Mouse (Mus musculus): Measurements from ENCODE around the gene Gmppa.

Gmppa gene

GRCm38 (mm10) chr1:75423780-75424390 lies 11.8 kb upstream of the Gmppa start:
- no peak for DNase-seq

DNA sequence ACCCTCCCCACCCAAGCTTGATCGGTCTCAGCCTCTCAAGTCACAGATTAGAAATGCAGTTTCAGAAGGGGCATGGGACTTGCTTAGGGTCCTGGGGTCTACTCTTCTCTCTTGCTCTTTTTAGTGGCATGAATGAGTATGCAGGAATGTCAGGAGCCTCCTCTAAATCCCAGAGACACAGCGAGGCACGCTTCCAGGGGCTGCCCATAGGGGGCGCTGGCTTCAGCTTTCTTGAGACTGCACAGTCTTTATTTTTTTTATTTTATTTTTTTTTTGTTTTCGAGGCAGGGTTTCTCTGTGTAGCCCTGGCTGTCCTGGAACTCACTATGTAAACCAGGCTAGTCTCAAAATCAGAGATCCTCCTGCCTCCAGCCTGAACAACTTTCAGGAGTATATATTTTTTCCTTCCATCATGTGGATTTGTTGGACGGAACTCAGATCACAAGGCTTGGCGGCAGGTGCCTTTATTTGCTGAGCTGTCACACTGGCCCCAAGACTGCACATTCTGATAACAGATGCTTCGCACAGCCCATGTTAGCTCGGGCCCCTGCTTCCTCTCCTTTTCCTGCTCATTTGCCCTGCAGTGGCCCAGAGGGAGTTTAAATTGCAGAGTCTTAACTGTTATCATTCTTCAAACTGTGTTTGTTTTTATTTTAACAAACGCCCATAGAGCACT lies 9.8 kb upstream of the Gmppa start:
- peak in 1 of 2 experiments; percentile 25 for DNase-seq

DNA sequence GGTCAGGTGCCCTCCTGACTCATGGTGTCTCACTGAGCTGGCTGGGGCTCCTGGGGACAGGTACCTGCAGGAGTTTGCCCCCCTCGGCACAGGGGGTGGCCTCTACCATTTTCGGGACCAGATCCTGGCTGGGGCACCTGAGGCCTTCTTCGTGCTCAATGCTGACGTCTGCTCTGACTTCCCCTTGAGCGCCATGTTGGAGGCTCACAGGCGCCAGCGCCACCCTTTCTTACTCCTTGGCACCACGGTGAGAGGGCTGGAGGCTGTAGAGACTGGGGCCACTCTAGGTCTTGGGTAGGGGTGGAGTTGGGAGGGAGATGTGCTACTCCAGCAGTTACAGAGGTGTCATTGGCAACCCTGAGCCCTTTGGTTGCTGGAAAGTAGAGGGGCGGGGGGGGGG lies 3.1 kb downstream of the Gmppa start:
- no peak for DNase-seq

GRCm38 (mm10) chr1:75440661-75441060 lies 4.9 kb downstream of the Gmppa start:
- no peak for DNase-seq

DNA sequence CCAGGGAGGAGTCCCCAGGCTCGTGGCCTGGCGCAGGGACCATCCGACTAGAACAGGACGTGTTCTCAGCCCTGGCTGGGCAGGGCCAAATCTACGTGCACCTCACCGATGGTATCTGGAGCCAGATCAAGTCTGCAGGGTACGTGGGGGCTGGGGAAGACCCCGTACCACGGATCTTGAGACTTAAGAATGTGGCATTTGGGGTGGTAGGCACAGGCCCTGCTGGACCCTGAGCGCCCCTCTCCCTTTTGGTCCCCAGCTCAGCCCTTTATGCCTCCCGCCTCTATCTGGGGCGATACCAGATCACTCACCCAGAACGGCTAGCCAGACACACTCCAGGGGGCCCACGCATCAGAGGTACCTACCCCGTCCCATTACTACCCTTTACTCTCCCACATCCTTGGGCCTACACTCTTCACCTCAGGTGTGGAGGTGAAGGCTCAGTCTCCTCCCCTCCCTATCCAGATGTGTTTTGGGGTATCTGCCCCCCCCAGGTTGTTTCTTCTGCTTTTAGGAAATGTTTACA lies 5.8 kb downstream of the Gmppa start:
- DNase-seq, result no peak

- no peak for DNase-seq
These were observed 6.4 kb downstream of the Gmppa start for GRCm38 (mm10) chr1:75442171-75442570.

- DNase-seq, result no peak
These were observed 7.1 kb downstream of the Gmppa start for GRCm38 (mm10) chr1:75442811-75443210.

DNA sequence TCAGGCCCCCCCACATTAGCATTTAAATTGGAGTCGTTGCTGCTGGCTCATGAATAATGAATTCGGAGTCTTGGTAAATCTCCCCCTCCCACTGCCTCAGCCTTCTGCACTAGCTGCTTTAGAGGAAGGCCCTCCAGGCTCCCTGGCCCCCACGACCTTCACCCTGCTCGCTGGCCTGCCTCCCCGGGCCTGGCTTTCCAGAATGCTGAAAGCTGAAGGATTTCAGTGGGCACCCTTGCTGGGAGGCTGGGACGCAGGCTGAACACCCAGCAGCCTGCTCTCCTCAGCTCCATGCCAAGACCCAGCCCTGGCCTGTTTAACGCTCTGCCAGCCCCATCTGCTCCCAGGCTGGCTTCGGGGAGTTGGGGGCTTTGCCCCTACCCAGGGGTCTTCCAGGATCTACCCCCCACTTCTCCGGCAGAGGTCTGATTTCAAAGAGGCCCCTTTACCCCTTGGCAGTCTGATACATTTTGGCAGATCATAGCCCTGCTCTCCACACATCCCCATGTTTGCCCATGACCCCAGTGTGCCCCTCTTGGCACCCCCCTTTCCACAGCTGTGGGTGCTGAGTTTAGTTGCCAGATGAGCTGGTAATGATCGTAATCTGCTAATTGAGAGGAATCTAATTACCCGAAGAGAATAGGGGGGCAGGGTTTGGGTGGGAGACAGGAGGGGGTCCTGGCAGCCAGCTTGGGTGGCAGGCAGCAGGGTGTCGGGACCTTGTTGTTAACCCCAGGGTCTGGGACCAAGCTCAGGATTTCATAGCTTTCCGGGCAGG lies 7.7 kb downstream of the Gmppa start:
- no peak for DNase-seq

DNA sequence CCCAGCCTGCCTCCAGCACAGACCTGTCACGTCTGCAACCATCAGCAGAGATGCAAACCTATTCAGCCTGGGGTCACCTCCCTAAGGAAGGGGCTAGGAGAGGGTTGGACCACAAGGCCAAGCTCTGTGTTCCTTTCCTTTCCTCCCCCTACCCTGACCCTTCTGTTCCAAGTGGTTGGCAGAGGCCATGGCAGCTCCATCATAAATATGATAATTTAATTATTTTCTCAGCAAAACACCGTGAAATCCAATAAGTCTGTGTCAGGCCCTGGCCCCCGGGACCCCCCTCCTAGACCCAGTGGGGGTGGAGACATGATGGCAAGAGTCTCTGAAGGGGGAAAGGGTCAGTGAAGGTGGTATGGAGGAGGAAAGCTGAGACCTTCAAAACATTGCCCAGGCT lies 8.5 kb downstream of the Gmppa start:
- no peak for DNase-seq

DNA sequence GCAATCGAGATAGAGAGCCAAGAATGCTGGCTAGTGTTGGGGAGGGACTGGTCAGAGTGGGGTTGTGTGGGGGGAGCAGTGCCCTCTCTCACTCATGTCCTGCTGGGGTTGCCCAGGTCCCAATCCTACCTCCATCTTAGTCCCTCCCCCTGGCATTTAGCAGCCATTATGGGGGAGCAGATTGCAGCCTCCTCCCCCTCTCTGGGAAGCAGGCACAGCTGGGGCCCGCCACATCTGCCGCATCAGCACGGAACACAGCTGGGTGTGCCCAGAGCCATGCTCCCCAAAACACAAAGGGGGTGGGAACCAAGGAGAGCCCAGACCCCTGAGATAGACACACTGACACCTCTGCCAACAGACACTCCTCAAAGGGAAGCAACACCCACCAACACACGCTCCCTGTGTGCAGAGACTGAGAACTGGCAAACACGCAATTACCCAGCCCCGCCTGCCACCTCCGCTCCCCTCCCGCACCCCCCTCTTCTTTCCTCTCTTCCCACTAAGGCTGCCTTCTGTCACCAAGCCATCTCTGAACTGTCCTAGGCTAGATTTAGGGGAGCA lies 9.5 kb downstream of the Gmppa start:
- no peak for DNase-seq

- peak; percentile 39 to 68 for DNase-seq
These were observed 10.3 kb downstream of the Gmppa start for GRCm38 (mm10) chr1:75445751-75446611.

DNA sequence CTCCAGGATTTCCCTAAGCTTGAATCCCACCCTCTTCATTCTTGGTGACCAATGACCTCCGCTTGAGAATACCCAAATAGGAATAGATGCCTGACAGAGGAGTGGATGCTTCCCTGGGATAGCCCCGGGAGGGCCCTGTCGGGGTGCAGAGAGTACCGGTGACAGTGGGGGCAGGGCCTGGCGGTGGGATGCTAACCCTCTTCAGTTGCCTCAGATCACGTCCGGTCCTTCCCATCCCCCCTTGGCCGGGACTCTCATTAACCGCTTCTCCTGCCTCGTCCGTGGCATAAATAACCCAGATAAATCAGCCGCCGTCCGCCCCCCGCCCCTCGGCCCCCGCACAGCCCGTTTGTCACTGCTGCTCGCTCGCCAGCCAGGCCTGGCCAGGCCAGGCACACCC lies 10.9 kb downstream of the Gmppa start:
- DNase-seq, result no peak

DNA sequence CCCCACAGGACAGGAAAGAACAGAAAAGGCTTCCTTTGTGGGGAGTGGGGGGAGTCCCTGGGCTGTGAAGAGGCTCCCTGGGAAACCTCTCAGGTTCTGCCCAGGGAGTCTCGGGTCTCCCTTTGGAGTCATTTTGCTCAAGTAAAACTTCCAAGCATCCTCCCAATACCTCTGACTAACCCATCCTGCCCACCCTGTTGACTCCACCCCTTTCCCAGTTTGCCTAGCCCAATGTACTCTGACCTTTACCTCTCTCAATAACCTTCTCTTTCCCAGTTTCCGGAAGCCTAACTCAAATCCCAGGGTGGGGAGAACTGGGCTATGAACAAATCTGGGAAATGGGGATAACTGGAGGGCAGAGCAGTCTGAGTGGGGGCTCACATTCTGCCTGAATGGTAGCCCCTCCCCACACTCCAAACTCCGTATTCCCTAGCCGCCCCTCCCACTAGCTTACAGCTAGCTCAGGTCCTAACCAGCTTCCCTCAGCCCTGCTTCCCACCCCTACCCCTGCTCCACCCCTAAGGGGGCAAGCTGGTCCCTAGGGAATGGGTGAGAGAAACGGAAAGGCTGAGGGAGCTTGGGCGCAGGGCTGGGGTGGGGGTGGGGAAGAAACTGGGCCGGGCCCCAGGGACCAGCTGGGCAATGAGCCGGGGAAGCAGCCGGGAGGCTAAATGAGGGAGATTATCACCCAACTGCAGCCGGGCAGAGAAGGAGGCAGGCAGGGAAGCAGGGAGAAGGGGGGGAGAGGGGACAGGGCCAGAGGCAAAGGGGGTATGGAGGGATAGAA lies 11.7 kb downstream of the Gmppa start:
- DNase-seq, result no peak

GRCm38 (mm10) chr1:75448052-75448431 lies 12.3 kb downstream of the Gmppa start:
- no peak for DNase-seq

DNA sequence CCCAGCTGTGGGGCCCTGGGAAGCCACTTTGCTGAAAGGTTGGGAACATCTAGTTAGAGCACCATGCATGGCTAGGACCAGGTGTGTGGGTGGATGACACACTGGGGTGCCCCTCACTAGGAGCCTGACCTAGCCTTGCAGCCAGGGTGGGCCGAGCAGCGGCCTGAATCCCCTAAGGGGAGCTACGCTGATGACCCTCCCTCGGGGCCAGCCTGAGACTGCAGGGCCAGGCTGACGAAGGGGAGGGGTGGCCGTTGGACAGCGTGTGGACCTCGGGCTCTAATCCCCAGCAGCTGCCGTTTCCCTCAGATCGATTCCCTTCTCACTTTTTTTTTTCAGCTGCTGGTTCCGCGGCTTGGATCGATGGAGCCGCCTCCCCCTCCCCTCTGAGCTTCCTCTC lies 13.2 kb downstream of the Gmppa start:
- no peak for DNase-seq

DNA sequence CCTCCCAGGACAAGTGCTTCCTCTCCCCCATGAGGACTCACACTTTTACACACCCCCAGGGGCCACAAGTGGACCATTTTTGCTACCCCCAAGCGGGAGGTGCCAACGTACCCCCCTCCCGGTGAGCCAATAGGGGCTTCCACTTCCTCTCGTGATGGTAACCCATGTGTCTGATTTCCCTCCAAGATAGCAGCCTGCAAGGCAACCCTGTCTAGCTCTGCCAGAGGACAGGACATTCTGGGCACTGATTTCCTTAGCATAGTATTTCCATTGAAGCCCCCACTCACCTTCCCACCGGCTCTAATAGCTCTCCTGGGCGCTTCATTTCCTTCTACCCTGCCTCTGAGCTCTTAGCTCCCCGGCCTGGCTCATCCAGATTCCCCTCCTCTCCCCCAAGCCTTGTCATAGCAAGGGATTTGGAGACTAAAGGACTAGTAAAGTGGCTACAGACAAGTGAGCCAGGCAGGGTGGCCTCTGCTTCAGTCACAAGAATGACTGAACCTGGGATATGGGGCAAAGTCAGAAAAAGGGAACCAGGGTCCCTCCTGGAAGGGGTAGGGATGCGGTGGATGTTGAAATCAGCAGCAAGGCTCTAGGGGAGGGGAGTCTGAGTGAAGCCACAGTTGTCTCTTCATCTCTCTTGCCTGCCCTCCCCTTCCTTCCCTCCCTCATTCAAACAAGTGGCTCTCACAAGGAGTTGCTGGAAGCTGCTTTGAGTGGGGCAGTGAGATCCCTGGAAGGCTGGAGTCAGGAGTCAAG lies 13.8 kb downstream of the Gmppa start:
- DNase-seq, result no peak

- no peak for DNase-seq
These were observed 14.7 kb downstream of the Gmppa start, which contains the start of gene Asic4 for GRCm38 (mm10) chr1:75450314-75451005. Gene Asic4 (plus strand): TSS chr1:75450436.

DNA sequence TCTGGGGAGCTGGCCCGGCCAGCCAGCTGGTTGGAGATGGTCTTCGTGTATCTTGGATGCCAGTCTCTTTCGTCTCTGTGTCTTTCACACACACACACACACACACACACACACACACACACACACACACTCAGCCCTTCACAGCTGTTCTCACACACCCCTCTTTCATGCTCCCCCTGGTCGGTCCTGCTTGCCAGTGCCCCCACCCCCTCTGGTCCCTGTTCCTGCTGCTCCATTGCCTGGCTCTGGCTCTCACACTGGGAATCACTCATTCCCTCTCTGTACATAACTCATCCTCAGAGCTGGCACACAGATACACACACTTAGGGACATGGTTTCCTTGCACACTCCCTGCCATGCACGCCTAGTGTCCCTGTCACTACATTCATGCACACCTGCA lies 16.2 kb downstream of the Gmppa start:
- no peak for DNase-seq

DNA sequence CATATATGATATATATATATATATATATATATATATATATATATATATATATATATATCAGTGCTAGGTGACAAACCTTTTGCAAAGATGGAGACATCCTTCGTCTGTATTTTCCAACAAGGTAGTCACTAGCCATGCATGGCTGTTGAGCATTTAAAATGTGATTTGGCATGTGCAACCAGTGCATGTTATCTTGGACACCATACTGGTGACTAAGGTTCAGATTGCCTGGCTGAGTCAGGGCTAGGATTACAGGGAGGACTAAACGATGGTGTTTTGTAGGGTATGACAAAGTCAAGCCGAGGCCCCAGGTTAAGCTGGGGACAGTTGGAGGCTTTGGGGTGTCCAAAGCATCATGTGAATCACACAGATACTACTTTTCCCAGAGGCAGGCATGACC lies 19.7 kb downstream of the Gmppa start:
- no peak for DNase-seq

DNA sequence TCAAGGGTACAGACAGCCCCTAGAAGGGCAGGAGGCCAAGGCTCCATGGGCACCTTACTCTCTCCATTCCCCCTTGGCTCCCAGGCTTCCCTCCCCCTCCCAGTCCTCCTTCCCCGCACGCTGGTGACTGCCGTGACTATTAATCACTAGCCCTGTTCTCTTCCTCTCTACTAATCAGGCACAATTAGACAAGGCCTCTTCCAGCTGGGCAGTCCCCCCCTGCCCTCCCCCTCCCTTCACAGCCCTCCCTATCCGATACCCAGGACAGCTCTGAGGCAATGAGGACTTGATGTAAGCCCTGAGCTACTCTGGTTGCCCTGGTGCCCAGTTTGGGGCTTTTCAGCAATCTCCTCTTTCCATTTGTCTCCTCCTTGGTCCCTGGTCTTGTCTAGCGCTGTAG lies 20.2 kb downstream of the Gmppa start:
- no peak for DNase-seq
